Mouse (Mus musculus) c-Kit-positive CD71-positive TER-119-positive erythroid progenitor cells, embryonic 14.5 days (primary cell): ENCODE results near the gene Wnt10a.
"Not testable (repeated sequence)": the region's sequence is repeated elsewhere in the genome, so short reads cannot be mapped to it uniquely, and the experiment has no call there.

Experiments used
- DNase-seq: peaks from one replicate; pipeline ENCODE4 v3.0.0-alpha.2; 2013; ENCODE audit warnings: low spot score

Gene Wnt10a

DNA sequence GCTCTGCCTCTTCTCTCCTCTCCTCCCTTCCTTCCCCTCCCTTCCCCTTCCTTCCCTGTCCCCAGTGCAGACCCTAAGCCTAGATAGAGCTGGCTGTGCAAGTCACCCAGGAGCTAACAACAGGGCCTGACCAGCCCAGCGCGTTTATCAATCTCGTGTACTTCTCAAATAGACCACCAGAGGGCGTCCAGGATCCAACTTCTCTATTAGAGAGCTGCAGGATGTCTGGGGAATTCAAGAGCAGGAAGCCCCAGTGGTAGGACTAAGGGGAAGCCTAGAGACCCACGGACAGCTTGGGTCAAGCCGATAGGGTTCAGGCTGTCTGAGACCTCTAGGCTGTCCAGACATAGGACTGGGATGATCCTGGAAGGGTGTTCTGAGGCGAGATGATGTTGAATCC lies 3.5 kb upstream of the Wnt10a start:
- DNase-seq: peak; percentile 43

DNA sequence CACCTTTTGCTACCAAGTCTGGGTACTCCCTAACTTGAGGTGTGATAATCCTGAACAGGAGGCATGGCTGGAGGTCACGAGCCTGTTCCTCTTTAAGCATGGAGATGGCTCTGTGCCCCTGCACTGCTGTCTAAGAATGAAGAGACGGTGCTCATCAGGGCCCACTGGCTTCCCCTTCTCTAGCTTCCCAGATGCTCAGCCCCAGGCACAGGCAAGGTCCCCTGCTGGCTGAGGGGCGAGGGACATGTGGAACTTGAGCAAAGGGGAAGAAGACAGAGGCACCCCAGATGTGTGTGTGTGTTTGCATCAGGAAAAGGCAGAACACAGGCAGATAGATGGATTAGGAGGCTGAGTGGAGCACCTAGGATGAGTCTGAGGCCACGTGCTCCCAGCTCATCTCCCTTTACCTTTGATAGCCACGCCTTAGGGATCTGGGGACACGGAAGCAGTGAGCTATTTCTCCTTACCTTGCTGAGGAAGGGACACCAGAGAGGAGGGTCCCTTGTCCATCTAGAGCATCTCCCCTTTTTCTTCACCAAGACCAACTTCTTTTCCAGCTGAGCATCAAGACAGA lies 2.6 kb upstream of the Wnt10a start:
- no peak for DNase-seq

DNA sequence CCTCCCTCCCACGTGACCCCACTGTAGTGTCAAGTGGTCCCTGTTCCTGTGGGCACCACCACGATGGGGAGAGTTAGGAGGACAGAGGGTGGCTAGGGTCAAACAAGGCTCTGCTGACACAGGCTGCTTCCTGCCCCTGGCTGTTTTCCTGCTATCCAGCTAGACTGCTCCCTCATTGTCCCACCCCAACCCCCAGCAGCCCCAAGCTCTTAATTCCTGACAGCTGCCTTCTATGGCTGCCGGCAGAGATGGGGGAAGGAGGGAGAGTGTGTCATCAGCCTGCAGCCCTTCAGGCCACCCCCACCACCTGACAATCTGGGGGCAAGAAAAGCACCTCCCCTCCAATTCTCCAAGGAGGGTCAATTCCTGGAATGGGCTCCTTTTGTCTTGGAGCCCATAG lies 1.2 kb upstream of the Wnt10a start:
- no peak for DNase-seq

DNA sequence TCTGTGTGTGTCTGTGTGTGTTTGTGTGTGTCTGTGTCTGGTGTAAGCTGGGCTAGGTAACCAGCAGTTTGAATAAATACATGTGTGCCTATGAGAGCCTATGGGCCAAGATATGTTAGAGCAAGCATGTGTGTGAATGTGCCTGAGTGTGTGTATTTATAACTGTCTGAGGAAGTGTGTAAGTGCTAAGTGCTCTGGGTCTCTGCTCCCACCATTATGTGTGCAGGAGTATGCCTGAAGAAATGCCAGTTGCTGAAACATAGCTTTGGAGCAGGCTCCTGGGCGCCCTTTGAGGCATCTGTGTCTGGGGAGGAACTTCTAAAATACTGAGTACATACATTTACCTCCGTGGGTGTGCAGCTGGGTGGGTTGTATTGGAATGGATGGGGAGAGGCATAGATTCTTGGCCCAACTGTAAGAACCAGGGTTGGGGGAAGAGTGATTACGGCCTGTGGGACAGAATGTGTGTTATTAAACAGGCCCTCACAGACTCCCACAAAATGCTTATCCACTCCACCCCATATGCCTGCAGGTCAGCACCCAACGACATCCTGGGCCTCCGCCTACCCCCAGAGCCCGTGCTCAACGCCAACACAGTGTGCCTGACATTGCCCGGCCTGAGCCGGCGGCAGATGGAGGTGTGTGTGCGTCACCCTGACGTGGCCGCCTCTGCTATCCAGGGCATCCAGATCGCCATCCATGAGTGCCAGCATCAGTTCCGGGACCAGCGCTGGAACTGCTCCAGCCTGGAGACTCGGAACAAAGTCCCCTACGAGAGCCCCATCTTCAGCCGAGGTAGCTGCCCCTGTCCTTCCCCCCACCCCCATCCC lies 1.7 kb downstream of the Wnt10a start:
- DNase-seq: no peak

DNA sequence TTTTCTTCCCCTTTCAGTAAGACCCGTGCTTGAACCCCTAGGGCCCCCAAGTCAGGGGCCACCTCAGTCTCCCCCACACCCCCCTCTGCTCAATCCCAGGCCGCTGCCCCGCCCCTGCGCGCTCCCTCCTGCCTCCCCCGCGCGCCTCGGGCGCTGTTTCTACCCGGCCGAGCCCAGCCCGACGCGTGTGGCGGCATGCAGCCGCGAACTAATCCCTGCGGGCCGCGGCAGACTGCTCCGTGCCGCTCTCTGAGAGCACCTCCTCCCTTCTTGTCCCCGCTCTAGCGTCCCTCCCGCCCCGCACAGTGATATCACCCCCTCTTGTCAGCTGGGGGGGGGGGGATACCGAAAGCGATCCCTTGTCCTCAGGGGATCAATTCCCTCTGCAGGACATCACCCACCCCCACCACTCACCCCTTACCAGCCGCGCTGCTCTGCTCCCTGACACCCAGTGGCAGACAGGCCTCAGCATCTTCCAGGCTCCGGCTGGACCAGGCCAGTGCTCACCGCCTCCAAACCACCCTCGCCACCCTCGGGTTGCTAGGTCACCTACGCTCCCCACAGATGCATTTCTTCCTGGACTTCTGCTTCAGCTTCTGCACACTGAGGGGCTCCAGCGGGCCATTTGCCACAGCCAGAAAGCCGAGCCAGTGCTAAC lies 3.3 kb downstream of the Wnt10a start:
- DNase-seq: no peak

DNA sequence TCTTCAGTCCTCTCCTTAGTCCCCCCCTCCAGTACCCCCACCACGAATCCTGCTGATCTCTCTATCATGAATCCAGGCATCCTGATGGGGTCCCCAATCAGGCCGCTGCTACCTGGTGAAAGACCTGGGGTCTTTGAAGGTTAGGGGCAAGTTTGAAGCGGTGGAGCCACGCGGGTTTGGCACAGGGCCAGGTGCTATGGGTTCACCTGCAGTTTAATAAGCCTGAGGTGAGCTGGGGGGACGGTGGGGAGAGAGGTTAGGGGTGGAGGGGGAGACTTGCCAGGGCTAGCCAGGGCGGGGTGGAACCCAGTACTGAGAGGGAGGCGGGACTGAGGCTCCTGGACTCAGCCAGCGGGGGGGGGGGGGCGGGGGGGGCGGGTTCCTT lies 3.8 kb downstream of the Wnt10a start:
- no peak for DNase-seq

DNA sequence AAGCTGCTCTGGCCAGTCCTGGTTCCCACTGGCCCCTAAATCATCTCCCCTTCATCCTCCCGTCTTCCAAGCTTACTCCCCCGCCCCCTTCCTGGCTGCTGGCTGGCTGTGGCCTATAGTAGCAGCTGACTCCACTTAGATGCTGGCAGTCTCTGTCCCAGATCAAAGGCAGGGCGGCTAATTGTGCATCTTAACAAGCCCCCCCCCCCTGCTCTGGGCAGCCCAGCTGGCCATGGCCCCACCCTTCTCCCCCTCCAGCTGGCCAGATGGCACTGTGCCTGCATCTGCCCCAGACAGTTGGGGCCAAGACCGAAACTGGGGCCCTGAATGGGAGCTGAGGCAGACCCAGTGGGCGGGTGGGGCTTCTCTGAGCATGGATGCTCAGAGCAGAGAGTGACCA lies 6.1 kb downstream of the Wnt10a start:
- DNase-seq: no peak

DNA sequence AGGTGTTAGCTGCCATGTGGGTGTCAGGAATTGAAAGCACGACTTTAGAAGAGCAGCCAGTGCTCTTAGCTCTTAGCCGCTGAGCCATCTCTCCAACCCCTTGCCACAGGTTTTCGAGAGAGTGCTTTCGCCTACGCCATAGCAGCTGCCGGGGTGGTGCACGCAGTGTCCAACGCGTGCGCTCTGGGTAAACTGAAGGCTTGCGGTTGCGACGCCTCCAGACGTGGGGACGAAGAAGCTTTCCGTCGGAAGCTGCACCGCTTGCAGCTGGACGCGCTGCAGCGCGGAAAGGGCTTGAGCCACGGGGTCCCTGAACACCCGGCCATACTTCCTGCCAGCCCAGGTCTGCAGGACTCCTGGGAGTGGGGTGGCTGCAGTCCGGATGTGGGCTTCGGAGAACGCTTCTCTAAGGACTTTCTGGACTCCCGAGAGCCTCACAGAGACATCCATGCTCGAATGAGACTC lies 9.1 kb downstream of the Wnt10a start:
- DNase-seq: no peak

DNA sequence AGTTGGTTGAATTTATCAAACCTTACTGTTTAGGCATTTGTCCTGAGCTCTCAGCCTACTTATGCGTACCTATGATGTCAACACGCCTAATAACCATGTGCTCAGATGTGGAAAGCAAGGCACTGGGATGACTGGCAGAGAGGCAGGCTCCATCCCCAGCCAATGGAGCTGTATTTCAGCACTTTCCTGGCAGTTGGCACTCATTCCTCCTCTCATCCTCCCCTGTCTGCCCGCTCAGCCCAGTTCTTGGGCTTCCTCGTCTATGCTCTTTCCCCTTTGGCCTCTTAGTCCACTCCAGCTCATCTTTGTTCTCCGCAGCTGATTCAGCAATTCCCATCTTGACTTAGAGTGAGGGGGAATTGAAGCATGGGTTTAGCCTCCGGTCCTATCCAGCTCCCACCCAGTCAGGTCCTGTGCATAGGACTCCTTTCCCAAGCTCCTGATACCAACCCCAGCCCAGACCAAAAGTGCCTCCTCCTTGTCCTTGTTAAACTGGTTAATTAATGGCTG lies 10.4 kb downstream of the Wnt10a start:
- DNase-seq: no peak

DNA sequence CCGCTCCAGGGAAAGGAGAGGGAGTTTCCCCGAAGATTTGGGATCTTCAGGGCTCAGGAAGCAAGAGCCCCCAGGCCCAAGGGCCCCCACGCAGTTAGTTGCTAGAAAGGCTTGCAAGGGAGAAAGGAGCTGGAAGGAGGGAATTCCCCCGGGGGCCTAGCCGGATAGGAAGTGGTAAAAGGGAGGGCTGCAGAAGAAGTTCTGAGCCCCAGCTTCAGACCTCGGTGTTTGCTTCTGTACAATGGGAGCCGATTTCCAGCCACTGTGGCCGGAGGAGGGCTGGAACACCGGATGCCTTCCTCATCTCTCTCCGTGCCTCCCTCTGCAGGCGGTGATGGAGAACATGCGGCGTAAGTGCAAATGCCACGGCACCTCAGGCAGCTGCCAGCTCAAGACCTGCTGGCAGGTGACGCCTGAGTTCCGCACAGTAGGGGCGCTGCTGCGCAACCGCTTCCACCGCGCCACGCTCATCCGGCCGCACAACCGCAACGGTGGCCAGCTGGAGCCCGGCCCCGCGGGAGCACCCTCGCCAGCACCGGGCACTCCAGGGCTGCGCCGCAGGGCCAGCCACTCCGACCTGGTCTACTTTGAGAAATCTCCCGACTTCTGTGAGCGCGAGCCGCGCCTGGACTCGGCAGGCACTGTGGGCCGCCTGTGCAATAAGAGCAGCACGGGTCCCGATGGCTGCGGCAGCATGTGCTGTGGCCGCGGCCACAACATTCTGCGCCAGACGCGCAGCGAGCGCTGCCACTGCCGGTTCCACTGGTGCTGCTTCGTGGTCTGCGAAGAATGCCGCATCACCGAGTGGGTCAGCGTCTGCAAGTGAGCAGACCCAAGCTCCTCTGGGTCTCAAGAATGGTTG lies 11.7 kb downstream of the Wnt10a start:
- no peak for DNase-seq

DNA sequence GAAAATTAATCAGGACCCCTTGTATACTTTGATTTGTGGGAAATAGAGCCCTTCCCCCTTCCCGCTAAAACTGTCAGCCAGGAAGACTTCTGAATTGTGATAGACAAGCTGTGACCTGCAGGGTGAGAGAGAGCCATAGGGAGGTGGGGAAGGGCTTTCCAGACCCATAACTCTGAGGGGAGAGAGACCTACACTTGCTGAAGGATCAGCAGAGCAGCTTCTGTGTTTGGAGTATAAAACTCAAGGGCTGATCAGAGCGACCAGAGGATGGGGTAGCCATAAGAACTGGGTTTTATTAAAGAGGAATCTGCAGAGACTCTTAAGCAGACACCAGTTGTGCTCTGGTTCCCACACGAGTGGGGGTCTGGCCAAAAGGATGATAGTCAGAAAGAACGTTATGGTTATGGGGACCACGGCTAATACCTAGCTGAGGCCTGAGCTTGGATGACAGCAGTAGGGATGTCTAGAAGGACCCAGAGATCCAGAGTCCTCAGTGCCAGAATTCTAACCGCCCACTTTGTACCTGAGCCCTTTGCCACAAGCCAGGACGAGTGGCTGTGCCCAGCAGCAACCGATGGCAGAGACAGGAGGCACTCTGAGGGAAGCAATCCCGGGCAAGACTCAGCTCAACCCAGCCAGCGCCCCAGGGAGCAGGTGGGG lies 13.0 kb downstream of the Wnt10a start:
- no peak for DNase-seq

DNA sequence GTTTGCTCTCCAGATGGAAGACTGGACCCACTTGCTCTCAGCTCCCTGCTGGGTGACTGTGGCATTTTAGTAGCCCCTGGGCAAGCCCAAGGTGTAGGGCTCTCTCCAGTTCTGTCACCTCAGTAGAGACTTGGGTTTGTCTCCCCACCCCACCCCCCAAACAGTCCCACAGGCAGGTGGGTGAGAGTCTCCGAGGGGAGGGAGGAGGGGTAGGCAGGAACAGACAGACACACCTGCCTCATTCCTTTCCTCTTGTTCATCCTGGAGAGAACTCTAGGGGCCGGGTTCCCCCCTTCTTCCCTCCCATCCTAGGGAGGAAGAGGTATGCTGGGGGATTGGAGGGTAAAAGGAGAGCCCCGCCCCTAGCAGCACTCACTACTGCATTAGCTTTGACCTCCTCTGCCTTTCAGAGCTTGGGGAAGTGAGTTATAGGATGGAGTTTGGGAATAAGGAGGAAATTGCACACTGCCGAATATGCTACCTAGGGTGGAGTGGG lies 14.1 kb downstream of the Wnt10a start:
- DNase-seq: no peak

DNA sequence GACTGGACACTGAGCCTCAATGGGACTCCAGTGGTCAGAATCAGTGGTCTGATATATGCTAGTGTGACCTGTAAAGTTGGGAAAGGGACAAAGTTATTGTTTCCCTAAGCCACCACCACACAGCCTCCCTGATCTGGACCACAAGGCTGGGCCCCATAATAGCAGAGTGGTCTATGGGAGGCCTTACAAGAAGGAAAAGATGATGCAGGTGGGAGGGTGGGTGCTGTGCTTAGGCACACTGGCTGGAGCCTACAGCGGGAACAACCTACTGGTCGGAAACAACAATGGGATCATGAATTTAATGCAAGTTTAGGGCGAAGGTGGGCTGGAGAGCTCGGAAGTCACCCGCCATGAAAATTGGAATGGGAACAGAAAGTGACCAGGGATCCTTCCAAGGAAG lies 14.5 kb downstream of the Wnt10a start:
- no peak for DNase-seq

DNA sequence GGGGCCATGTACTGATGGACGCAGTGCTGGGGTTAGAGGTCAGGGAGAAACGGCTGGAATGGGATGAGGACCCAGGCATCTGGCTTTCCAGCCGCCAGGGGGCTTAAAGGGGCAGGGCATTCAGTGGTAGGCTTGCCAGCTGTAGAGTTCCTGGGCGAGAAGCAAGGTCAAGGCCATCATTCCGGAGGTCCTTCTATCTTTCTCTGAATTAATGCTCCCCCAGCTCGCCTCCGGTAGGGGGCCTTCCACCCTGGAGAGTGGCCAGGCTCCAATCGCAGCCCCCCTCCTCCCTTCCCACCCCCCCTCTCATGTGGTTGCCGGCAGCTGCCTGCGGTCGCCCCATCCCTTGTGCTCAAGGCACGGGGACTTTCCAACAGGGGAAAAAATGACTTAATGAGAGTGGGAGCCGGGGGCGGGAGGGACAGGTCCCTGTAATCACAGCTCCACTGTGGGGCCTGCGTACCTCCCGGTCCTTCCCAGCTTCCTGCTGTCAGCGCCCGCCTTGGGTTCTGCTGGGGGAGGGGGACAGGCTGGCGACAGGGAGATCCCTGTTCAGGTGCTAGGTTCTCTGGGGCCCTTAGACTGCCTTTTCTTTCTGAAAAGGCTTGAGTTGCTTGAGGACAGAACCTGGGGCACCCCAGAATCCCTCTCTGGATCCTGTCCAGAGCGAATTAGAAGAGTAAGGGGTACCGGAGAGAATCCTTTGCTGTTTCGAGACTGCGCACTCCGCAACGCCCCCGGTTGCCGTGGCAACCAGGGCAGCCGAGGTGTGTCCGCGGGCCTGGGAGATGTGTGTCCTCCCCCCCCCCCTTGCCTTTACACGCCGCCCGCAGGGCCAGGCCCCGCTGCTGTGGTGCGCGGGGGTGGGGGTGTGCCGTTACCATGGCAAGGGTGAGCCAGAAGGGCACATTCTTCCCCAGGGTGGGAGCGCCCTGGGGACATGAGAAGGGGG lies 15.3 kb downstream of the Wnt10a start:
- DNase-seq: no peak

DNA sequence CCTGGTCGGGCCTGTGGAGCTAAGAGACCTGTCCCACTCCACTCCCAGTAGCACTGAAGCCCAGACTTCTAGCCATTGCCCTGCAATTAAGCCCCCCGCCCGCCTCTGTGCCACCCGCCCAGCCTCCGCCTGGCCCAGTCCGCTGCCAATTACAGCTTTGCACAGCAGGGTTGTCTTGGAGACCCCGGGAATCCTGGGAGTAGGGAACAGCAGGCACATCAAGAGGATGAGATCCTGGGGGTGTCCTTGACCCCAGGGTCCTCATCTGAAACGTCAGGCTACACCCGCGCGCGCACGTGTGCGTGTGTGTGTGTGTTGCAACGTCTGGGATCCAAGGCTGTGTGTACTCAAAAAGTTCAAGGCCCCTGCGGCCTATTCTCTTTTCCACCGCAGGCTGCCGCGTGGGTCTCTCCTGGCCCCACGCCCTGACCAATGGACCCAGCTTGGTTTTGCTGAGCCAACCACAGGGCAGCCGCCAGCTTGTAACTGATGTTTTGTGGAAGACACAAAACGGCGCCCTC lies 16.3 kb downstream of the Wnt10a start:
- no peak for DNase-seq

DNA sequence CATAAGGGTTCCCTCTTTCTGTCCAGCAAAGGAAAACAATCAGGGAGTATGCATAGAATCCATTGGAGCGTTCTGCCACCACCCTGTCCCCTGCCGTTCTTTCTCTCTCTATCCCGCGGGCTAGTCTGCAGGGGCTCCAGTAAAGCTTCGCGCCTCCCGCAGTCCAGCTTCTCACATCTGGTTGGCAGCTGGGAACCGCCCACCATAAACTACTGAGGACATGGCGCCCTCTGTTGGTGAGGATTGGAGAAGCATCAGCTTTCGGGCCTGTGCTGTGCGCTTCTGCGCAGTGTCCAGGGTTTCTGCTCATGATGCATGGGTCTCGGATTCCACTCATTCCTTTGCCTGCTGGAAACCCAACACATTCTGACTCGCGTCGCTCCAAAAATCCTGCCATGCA lies 16.8 kb downstream of the Wnt10a start:
- DNase-seq: peak; percentile 64

DNA sequence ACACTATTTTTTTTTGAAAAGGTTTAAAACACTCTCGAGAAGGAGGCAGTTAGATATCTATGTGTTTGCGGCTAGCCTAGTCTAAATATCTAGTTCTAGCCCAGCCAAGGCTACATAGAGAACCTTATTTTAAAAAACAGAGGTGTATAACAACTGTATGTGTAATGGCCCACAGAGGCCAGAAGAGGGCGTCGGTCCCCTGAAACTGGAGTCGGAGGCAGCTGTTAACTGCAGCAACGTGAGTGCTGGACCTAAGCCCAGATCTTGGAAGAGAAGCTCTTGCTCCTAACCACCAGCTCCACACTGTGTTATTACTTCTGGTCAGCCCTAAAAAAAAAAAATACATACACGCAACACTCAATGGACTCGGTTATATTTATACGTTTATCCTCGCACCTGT lies 17.7 kb downstream of the Wnt10a start:
- no peak for DNase-seq

DNA sequence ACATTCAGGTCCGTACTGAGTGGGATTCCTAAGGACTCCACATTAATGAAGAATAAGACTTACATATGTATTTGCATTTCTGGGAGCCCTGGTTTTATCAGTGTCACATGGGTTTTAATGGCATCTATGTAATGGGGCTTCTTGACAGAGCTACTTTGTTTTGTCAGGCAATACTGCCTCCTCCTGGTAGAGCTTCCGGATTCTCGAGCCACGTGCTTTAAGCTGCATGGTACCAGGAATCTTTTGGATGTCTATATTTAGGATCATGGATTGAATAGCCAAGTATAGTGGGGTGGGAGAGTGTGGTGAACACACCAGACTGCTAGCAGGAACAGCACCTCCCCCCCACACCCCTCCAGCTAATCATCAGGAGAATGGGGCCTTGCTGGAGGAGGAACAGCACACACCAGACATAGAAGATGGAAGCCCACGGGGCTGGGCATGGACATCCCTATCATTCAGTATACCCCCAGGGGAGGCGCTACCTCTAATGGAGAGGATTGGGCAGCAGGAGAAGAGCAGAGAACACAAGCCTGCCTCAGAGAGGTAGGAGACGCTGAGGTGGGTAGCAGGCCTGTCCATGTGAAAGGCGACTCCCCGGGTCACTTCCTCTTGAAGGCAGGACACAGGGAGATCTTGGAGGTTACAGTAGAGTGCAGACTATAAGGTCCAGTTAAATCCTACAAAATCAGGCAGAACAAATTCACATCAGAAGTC lies 23.8 kb downstream of the Wnt10a start:
- DNase-seq: no peak

DNA sequence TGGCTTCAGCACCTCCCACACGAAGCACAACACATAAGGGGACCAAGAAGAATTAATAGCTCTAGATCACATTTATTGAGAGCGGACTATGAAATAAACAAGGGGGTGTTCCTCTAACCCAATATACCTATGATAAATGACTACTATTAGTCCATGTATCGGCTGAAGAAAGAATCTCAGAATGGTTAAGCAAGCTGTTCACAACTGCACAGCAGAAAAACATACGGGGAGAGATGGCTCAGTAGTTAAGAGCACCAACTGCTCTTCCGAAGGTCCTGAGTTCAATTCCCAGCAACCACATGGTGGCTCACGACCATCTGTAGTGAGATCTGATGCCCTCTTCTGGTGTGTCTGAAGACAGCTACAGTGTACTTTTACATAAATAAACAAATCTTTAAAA lies 24.6 kb downstream of the Wnt10a start:
- DNase-seq: not testable (repeated sequence)
